Mouse (Mus musculus) cerebral cortex, adult 2 months (tissue): ENCODE results near the gene Tmem33.

ENCODE experiments used
- WGBS: fragments of 180-500 bp; shearing (Covaris S2); methylation state at CpG from one replicate; pipeline ENCODE4 v1.1.7; 2018; 5-methylcytosine and 5-hydroxymethylcytosine counted together

The Tmem33 gene

DNA sequence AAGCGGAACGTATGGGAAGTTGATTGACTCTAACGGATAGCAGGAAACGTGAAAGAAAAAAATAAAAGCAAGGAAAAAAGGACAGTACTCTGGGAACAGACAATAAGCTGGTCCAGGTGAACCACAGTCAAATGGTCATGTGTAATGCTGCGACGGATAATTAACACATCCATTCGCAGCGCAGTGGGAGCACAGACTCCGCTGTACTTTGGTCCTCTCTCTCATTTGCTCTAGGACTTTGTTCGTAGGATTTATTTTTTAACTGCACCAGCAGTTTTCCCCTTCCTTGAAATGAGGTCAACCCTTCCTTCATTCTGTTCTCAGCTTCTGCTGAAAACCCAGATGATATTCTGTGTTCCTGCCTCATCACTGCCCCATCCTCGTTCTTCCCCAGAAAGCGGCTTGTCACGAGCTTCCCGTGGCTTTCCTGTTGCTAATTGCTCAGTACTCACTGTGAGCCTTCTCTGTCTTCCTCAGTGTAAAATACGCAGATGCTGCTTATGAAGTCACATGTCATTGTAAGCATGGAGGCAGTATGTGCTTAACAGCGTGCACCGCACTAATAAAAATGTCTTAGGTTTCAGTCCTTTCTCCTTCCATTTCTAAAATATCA is 61.4 kb downstream of the Tmem33 start:
- WGBS: 71% methylated on average over 17 of the region's 17 CpGs

GRCm38 (mm10) chr5:67324032-67324431 is 63.7 kb downstream of the Tmem33 start:
- WGBS: 68% methylated on average over 1 of the region's 1 CpGs

DNA sequence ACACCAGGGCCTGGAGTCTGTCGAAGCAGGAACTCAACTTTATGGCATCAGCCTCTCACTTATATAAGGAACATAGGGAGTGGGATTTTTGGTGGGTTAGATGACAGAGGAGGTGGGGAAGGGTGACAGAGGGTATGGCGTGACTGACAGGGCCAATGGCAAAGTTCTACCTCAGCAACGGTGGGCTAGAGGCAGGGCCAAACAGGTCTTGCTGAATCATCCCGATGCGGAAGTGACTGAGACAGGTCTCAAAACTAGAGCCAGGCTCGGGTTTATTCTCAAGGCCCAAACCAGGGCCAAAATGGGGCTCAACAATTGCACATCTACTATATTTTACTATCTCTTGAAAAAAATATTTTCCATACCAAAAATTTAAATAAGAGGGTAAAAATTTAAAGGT is 80.4 kb downstream of the Tmem33 start:
- WGBS: 93% methylated on average over 6 of the region's 6 CpGs
